Mouse (Mus musculus): ENCODE measurements around the gene Gm960.

DNA sequence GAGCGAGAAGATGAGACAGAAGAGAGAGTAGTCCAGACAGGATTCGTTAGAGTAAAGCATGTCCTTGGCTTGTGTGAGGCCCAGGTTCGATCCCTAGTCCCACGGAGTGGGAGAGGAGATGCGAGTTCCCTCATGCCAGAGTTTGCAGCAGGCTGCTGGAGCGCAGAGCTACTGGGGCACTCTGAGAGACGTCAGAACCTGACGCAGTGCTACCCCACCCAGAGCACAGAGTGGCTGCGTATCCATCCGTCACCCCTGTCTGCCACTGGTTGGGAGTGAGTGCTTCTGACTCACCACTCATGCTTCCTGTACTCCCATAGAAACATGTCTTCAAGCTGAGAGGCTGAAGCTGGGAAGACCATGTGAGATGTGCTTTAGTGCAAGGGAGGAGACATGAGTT is 43.0 kb upstream of the Gm960 start:
- TF ChIP-seq CTCF (IDR thresholded peaks at IDR 0.05; ENCODE audit: borderline replicate concordance, insufficient read depth, low read depth, low read length) (no peak), POLR2A (IDR thresholded peaks at IDR 0.05; ENCODE audit: borderline replicate concordance, insufficient read depth, low read length) (no peak)

Measured in cerebellum, adult 2 months (tissue).